Mouse (Mus musculus): ENCODE data around the gene Clec4b2.
"Not testable (repeated sequence)": the region's sequence is repeated elsewhere in the genome, so short reads cannot be mapped to it uniquely, and the experiment has no call there.

DNA sequence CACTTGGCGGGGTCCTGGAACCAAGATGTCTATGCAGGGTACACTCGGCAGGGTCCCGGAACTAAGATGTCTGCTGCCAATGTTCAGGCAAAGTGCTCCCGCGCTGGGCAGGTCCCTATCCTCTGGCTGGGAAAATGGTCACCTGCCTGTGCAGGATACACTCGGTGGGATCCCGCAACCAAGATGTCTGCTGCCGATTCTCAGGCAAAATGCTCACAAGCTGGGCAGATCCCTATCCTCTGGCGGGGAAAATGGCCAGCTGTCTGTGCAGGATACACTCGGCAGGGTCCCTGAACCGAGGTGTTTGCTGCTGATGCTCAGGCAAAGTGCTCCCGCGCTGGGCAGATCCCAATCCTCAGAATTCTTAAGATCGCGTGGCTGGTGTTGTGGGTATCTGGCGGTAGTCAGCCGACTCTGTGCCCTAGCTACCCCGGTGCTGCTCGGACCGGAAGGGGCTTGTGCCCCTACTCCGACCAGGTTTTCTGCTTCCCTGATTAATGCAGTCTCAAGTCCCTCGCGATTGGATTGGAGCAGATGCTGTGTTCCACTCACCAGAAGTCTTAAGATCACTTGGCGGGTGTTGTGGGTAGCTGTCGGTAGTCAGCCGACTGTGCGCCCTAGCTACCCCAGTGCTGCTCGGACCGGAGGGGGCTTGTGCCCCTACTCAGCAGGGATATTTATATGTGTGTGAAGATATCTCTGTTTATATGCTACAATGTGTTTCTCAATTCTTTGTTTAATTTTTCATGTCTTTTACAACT lies 34.7 kb upstream of the Clec4b2 start:
- not testable (repeated sequence) for TF ChIP-seq MAX (IDR thresholded peaks at IDR 0.05); CTCF (IDR thresholded peaks at IDR 0.05; ENCODE audit: control insufficient read depth, insufficient read depth, insufficient read length); FOSL1 (IDR thresholded peaks at IDR 0.05; ENCODE audit: insufficient read depth, low read length, poor library complexity, severe bottlenecking); USF1 (IDR thresholded peaks at IDR 0.05; ENCODE audit: low read depth); MYOD1 (IDR thresholded peaks at IDR 0.05; ENCODE audit: control insufficient read depth, insufficient read length, low read depth); CEBPB (IDR thresholded peaks at IDR 0.05; ENCODE audit: low read depth); MYOG (IDR thresholded peaks at IDR 0.05; ENCODE audit: control insufficient read depth, extremely low read depth, insufficient read length)
